Mouse (Mus musculus) ES-Bruce4 (cell line): ENCODE results near the gene Gstm5.

ENCODE experiments used
- CTCF ChIP-seq: IDR thresholded peaks from one replicate; pipeline ENCODE4 v1.8.1; 2011; ENCODE audit warnings: low read depth, low read length
- POLR2A ChIP-seq: IDR thresholded peaks from one replicate; pipeline ENCODE4 v1.8.1; 2011; ENCODE audit warnings: low read length; ENCODE audit not compliant: insufficient read depth

GRCm38 (mm10) chr3:107941261-107941660, 45.6 kb downstream of the Gstm5 start:
- TF ChIP-seq CTCF (no peak), POLR2A (no peak)
